Mouse (Mus musculus) lung, adult 2 months (tissue): ENCODE data around the gene Hacd2.

Experiments used
- CTCF ChIP-seq: fragments of 200-500 bp; IDR thresholded peaks from 2 replicates; pipeline ENCODE4 v1.5.1; 2011; ENCODE audit warnings: mild to moderate bottlenecking, low read length, control low read depth; ENCODE audit not compliant: insufficient read depth
- POLR2A ChIP-seq: fragments of 200-500 bp; IDR thresholded peaks from 2 replicates; pipeline ENCODE4 v1.6.1; 2011; ENCODE audit warnings: low read depth, mild to moderate bottlenecking, control low read depth, low read length, borderline replicate concordance; ENCODE audit errors: extremely low read depth

DNA sequence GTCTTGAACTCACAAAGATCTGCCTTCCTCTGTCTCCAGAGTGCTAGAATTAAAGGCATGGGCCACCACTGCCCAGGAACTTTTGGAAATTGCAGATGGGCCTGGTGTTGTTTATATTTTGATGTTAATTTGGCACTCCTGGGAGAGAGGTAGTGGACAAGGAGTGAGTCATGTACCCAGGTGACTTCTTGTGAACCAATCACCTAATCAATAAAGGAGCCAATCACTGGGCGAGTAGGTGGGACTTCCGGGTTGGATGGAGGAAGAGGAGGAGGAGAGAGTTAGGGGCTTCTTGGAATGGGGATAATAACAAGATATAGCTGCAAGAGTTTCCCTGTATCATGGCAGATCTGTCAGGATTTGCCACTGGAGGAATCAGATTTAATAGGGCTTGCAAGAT lies 8.7 kb upstream of the Hacd2 start:
- TF ChIP-seq POLR2A (no peak), CTCF (no peak)
